Mouse (Mus musculus) urinary bladder, postnatal 4 days (tissue): ENCODE measurements around the gene Senp8.

Experiments
- DNase-seq, 2 experiments: peaks; one replicate each; pipeline ENCODE4 v3.0.0; 2021 to 2022; ENCODE audit warnings: low spot score in 2 of 2

Gene Senp8

GRCm38 (mm10) chr9:59716275-59716898 is 34.1 kb downstream of the Senp8 start:
- no peak for DNase-seq

- no peak for DNase-seq
These were observed 41.3 kb downstream of the Senp8 start for GRCm38 (mm10) chr9:59709225-59709624.

- no peak for DNase-seq
These were observed 43.4 kb downstream of the Senp8 start for GRCm38 (mm10) chr9:59706850-59707825.

- DNase-seq, result no peak
These were observed 47.4 kb downstream of the Senp8 start for GRCm38 (mm10) chr9:59703099-59703498.

- no peak for DNase-seq
These were observed 49.4 kb downstream of the Senp8 start for GRCm38 (mm10) chr9:59701094-59701493.

GRCm38 (mm10) chr9:59696381-59696780 is 54.1 kb downstream of the Senp8 start:
- no peak for DNase-seq

- DNase-seq, result no peak
These were observed 55.1 kb downstream of the Senp8 start for GRCm38 (mm10) chr9:59695451-59695813.

- no peak for DNase-seq
These were observed 55.7 kb downstream of the Senp8 start for GRCm38 (mm10) chr9:59694571-59695450.

GRCm38 (mm10) chr9:59692145-59692544 is 58.4 kb downstream of the Senp8 start:
- no peak for DNase-seq

GRCm38 (mm10) chr9:59691635-59692094 is 58.8 kb downstream of the Senp8 start:
- DNase-seq, result peak; percentile 83 to 86

- no peak for DNase-seq
These were observed 63.0 kb downstream of the Senp8 start for GRCm38 (mm10) chr9:59687416-59688046.
